Mouse (Mus musculus) adrenal gland, postnatal 36 days (tissue): ENCODE measurements around the gene Dzip1l. TPM values are rescaled to one million over a fixed set of nuclear protein-coding genes. Genes with fewer than 3 reads are reported as not detected.

Source experiments
- total RNA-seq, 2 experiments: library from RNA; stranded (reverse); gene quantifications; 2 replicates each; pipeline ENCODE4 v1.2.3; 2021

The Dzip1l gene
- total RNA-seq, 2 experiments from 2014 or later, result 4.5 to 4.6 TPM

Other genes starting within 250 kb of the Dzip1l start
- 10 to 100 TPM; 43.5 to 66.9 TPM for gene Mras, start 192.1 kb upstream of the Dzip1l start, total RNA-seq
- not detected for gene Nme9, start 178.0 kb upstream of the Dzip1l start, total RNA-seq
- gene Armc8, start 60.6 kb upstream of the Dzip1l start, total RNA-seq, result 10 to 100 TPM; 24.1 to 43.3 TPM
- gene Dbr1, start 53.7 kb upstream of the Dzip1l start, total RNA-seq, result 10 to 100 TPM; 12.8 to 15.0 TPM
- gene A4gnt, start 17.0 kb upstream of the Dzip1l start, total RNA-seq, result not detected
- gene Cldn18, start 87.8 kb downstream of the Dzip1l start, total RNA-seq, result not detected
- not detected for gene Sox14, start 246.7 kb downstream of the Dzip1l start, total RNA-seq